Mouse (Mus musculus): Measurements from ENCODE around the gene Ydjc. TPM values are rescaled to one million over a fixed set of nuclear protein-coding genes. Genes with fewer than 3 reads are reported as not detected.

Ydjc gene
- polyA plus RNA-seq, 1 experiment from 2014 or later, result 23.0 TPM

GRCm38 (mm10) chr16:17201977-17202376 lies 57.6 kb downstream of the Ydjc start:
- Histone ChIP-seq H3K4me1 (peaks cover 15% of the 10 kb centered on the region), H3K9ac (no peak overlapping the region), H3K4me2 (replicated peaks) (no peak overlapping the region), H3K27me3 (replicated peaks) (peaks cover 3% of the 10 kb centered on the region; the same call in 1 of the 2 replicates), H3K9me3 (no peaks in the 10 kb centered on the region), H3K27ac (no peak overlapping the region), H3K36me3 (no peaks in the 10 kb centered on the region), H3K4me3 (no peak overlapping the region)
- ATAC-seq (ENCODE audit: low FRiP score, low read depth), result 0 out of 2 replicates have a peak, but pooled peaks have one; percentile 10
- 74% methylated on average over 2 of the region's 2 CpGs for WGBS

GRCm38 (mm10) chr16:17202549-17202948 lies 58.1 kb downstream of the Ydjc start, which contains the start of gene Ube2l3:
Gene Ube2l3 (minus strand): TSS chr16:17202649.
- Histone ChIP-seq H3K27me3 (replicated peaks) (peaks cover 3% of the 10 kb centered on the region; the same call in 1 of the 2 replicates), H3K27ac (no peak within 1 kb of the TSS), H3K4me3 (peak within 1 kb of the TSS; percentile 100), H3K4me1 (peaks cover 15% of the 10 kb centered on the region), H3K9me3 (no peaks in the 10 kb centered on the region), H3K36me3 (no peaks in the 10 kb centered on the region), H3K9ac (no peak within 1 kb of the TSS), H3K4me2 (replicated peaks) (peak within 1 kb of the TSS; percentile 76)
- ATAC-seq (ENCODE audit: low FRiP score, low read depth), result no peak
- 90% methylated on average over 1 of the region's 1 CpGs for WGBS

- Histone ChIP-seq H3K4me1 (peaks cover 15% of the 10 kb centered on the region), H3K27me3 (replicated peaks) (peaks cover 3% of the 10 kb centered on the region; the same call in 1 of the 2 replicates), H3K4me3 (no peak overlapping the region), H3K27ac (no peak overlapping the region), H3K9ac (no peak overlapping the region), H3K36me3 (no peaks in the 10 kb centered on the region), H3K9me3 (no peaks in the 10 kb centered on the region), H3K4me2 (replicated peaks) (no peak overlapping the region)
- WGBS, result 5% methylated on average over 6 of the region's 6 CpGs
- ATAC-seq (ENCODE audit: low FRiP score, low read depth), result no peak
Observed at GRCm38 (mm10) chr16:17204990-17205389, 60.6 kb downstream of the Ydjc start.

GRCm38 (mm10) chr16:17208389-17209361 lies 64.3 kb downstream of the Ydjc start, which contains the start of gene Rimbp3:
Gene Rimbp3 (plus strand): TSS chr16:17208603.
- peak; percentile 89 for ATAC-seq (ENCODE audit: low FRiP score, low read depth)
- WGBS, result under 1% methylated on average over 85 of the region's 85 CpGs

GRCm38 (mm10) chr16:17209404-17209960 lies 65.1 kb downstream of the Ydjc start:
- ATAC-seq (ENCODE audit: low FRiP score, low read depth), result peak; percentile 5; the same call in 1 of the 2 replicates
- Histone ChIP-seq H3K4me3 (peak overlapping the region; percentile 54), H3K4me1 (peaks cover 17% of the 10 kb centered on the region), H3K9ac (peak overlapping the region; percentile 65), H3K36me3 (no peaks in the 10 kb centered on the region; the same call in 1 of the 2 replicates), H3K27me3 (replicated peaks) (peaks cover 7% of the 10 kb centered on the region; the same call in 1 of the 2 replicates), H3K9me3 (no peaks in the 10 kb centered on the region), H3K27ac (peak overlapping the region; percentile 82), H3K4me2 (replicated peaks) (peak overlapping the region; percentile 81)
- WGBS, result 2% methylated on average over 37 of the region's 37 CpGs

More at GRCm38 (mm10) chr16:17208389-17209361, 64.3 kb downstream of the Ydjc start, which contains the start of gene Rimbp3:
- peak within 1 kb of the TSS; percentile 65 for H3K9ac ChIP-seq
- H3K36me3 ChIP-seq, result no peaks in the 10 kb centered on the region; the same call in 1 of the 2 replicates
- H3K4me2 ChIP-seq (replicated peaks), result peak within 1 kb of the TSS; percentile 81
- peaks cover 17% of the 10 kb centered on the region for H3K4me1 ChIP-seq
- H3K9me3 ChIP-seq, result no peaks in the 10 kb centered on the region
- H3K27ac ChIP-seq, result peak within 1 kb of the TSS; percentile 82
- peak within 1 kb of the TSS; percentile 54 for H3K4me3 ChIP-seq
- H3K27me3 ChIP-seq (replicated peaks), result peaks cover 7% of the 10 kb centered on the region; the same call in 1 of the 2 replicates

MicroRNAs encoded within 50 kb of the gene (microRNA counts, 519-probe panel; counts per million panel counts)
- microRNA mmu-miR-130b (6,150 counts per million, percentile 91 among the panel's probes with 10 or more counts), microRNA mmu-miR-301b (5,187 counts per million, percentile 85 among the panel's probes with 10 or more counts)

Small RNAs within 50 kb of the gene (microRNA-seq; reads per million reads assigned to microRNA genes)
- gene Mir130b (5,372 reads per million, percentile 93 among the genes with 10 or more reads in this experiment), gene Mir301b (173 reads per million, percentile 59 among the genes with 10 or more reads in this experiment)

Other genes with a start within 250 kb of the Ydjc start
- gene Ppm1f, start 248.2 kb upstream of the Ydjc start, polyA plus RNA-seq (2016; fragmentation: Nextera tagmentation; extraction: Ambion mirVana), result 31.3 and 31.4 TPM in 2 replicates
- gene Mapk1, start 161.2 kb upstream of the Ydjc start, polyA plus RNA-seq (2016; fragmentation: Nextera tagmentation; extraction: Ambion mirVana), result 177 and 184 TPM in 2 replicates
- gene Ypel1, start 74.9 kb upstream of the Ydjc start, polyA plus RNA-seq (2016; fragmentation: Nextera tagmentation; extraction: Ambion mirVana), result 95.0 and 98.6 TPM in 2 replicates
- 159 and 161 TPM in 2 replicates for gene Ppil2, start 33.4 kb upstream of the Ydjc start, polyA plus RNA-seq (2016; fragmentation: Nextera tagmentation; extraction: Ambion mirVana)
- 66.0 and 66.3 TPM in 2 replicates for gene 2610318N02Rik, start 19.5 kb upstream of the Ydjc start, polyA plus RNA-seq (2016; fragmentation: Nextera tagmentation; extraction: Ambion mirVana)
- 61.5 and 79.9 TPM in 2 replicates for gene Sdf2l1, start 12.2 kb upstream of the Ydjc start, polyA plus RNA-seq (2016; fragmentation: Nextera tagmentation; extraction: Ambion mirVana)
- 1.4 and 1.5 TPM in 2 replicates for gene Ccdc116, start 2.6 kb downstream of the Ydjc start, polyA plus RNA-seq (2016; fragmentation: Nextera tagmentation; extraction: Ambion mirVana)
- 342 and 364 TPM in 2 replicates for gene Ube2l3, start 58.0 kb downstream of the Ydjc start, polyA plus RNA-seq (2016; fragmentation: Nextera tagmentation; extraction: Ambion mirVana)
- 1.8 and 2.1 TPM in 2 replicates for gene Rimbp3, start 64.0 kb downstream of the Ydjc start, polyA plus RNA-seq (2016; fragmentation: Nextera tagmentation; extraction: Ambion mirVana)
- gene Hic2, start 89.0 kb downstream of the Ydjc start, polyA plus RNA-seq (2016; fragmentation: Nextera tagmentation; extraction: Ambion mirVana), result 11.7 and 12.4 TPM in 2 replicates
- gene Tmem191c, start 131.5 kb downstream of the Ydjc start, polyA plus RNA-seq (2016; fragmentation: Nextera tagmentation; extraction: Ambion mirVana), result 22.8 and 23.1 TPM in 2 replicates
- gene Serpind1, start 186.8 kb downstream of the Ydjc start, polyA plus RNA-seq (2016; fragmentation: Nextera tagmentation; extraction: Ambion mirVana), result 0.35 and 0.41 TPM in 2 replicates